Mouse (Mus musculus) kidney, postnatal 14 days (tissue): ENCODE data around the gene Slc30a2.
A peak's percentile ranks its signal among the peaks of the same experiment; 100 is the strongest.

Experiments used
- DNase-seq: peaks from one replicate; pipeline ENCODE4 v3.0.0; 2022; ENCODE audit warnings: mixed read lengths

The Slc30a2 gene

GRCm38 (mm10) chr4:134401181-134401661, 58.2 kb downstream of the Slc30a2 start:
- DNase-seq = peak; percentile 74

GRCm38 (mm10) chr4:134401856-134402570, 59.0 kb downstream of the Slc30a2 start:
- DNase-seq = no peak

GRCm38 (mm10) chr4:134402571-134403262, 59.7 kb downstream of the Slc30a2 start:
- DNase-seq = peak; percentile 52

GRCm38 (mm10) chr4:134403721-134404120, 60.7 kb downstream of the Slc30a2 start:
- DNase-seq = no peak
